ENCODE assay signal across 9 mouse cellular contexts in genomic region chr5:86850104-86850503, GRCm38 (mm10). TPM values are rescaled to one million over a fixed set of nuclear protein-coding genes. Genes with fewer than 3 reads are reported as not detected.
DNase-seq lines count a peak whose midpoint lies in the region; ATAC-seq and TF ChIP-seq lines count a peak whose summit lies in the region.
"Had no signal": no experiment of that assay in that cellular context is flagged by ENCODE, and none has a peak within 500 bp of the region (broad histone marks: within the 10 kb centered on the region; RNA-seq: fewer than 3 reads in every experiment).

No protein-coding gene starts in this region.

- no peak overlapping the region for H3K4me2 ChIP-seq in forebrain, embryonic 11.5 days (ENCODE audit: low read depth, low read length, severe bottlenecking)
- H3K4me2 ChIP-seq in forebrain, embryonic 16.5 days (ENCODE audit: low read length), result no peak overlapping the region
- no peak overlapping the region for H3K4me2 ChIP-seq in lung, postnatal 0 days (replicated peaks; ENCODE audit: low read depth, low read length)
- no peak overlapping the region for H3K4me2 ChIP-seq in embryonic facial prominence, embryonic 14.5 days (ENCODE audit: low read depth, low read length)
- no peak overlapping the region for H3K4me2 ChIP-seq in midbrain, embryonic 14.5 days (ENCODE audit: low read length)

- no peak for DNase-seq in forebrain, embryonic 11.5 days (ENCODE audit: low spot score)
- peak; percentile 15 for DNase-seq in lung, postnatal 0 days (ENCODE audit: low spot score)
- no peak for DNase-seq in lung, postnatal 4 days
- DNase-seq in embryonic facial prominence, embryonic 14.5 days (ENCODE audit: low spot score), result peak; percentile 49
- peak; percentile 79 for DNase-seq in midbrain, embryonic 14.5 days
- no peak for DNase-seq in gastrocnemius, postnatal 14 days
- no peak for DNase-seq in heart, postnatal 25 days (ENCODE audit: low spot score)

- no peaks in the 10 kb centered on the region for H3K36me3 ChIP-seq in forebrain, embryonic 11.5 days (ENCODE audit: control insufficient read depth, insufficient read depth, low read length)
- no peaks in the 10 kb centered on the region for H3K36me3 ChIP-seq in forebrain, embryonic 16.5 days (ENCODE audit: control insufficient read depth, insufficient read depth)
- H3K36me3 ChIP-seq in lung, postnatal 0 days (ENCODE audit: insufficient read depth, low read length), result no peaks in the 10 kb centered on the region
- no peaks in the 10 kb centered on the region for H3K36me3 ChIP-seq in embryonic facial prominence, embryonic 14.5 days (ENCODE audit: control insufficient read depth, insufficient read depth, low read length)
- H3K36me3 ChIP-seq in midbrain, embryonic 14.5 days (ENCODE audit: control insufficient read depth, insufficient read depth, low read length), result no peaks in the 10 kb centered on the region

- no peak overlapping the region for H3K9ac ChIP-seq in forebrain, embryonic 11.5 days (ENCODE audit: low read length)
- H3K9ac ChIP-seq in forebrain, embryonic 16.5 days (replicated peaks; ENCODE audit: low read depth, low read length), result no peak overlapping the region
- H3K9ac ChIP-seq in lung, postnatal 0 days (replicated peaks; ENCODE audit: low read depth), result no peak overlapping the region
- no peak overlapping the region for H3K9ac ChIP-seq in embryonic facial prominence, embryonic 14.5 days (ENCODE audit: low read depth, low read length)
- H3K9ac ChIP-seq in midbrain, embryonic 14.5 days (replicated peaks; ENCODE audit: low read length), result no peak overlapping the region

- peak; percentile 46; the same call in 1 of the 2 replicates for ATAC-seq in forebrain, embryonic 11.5 days (replicated peaks; ENCODE audit: low FRiP score)
- no peak for ATAC-seq in forebrain, embryonic 16.5 days
- ATAC-seq in lung, postnatal 0 days, result no peak
- ATAC-seq in embryonic facial prominence, embryonic 14.5 days (ENCODE audit: low read depth), result no peak; the same call in 1 of the 2 replicates
- peak; percentile 40; the same call in 1 of the 2 replicates for ATAC-seq in midbrain, embryonic 14.5 days (ENCODE audit: low FRiP score, low TSS enrichment)

- H3K27ac ChIP-seq in forebrain, embryonic 11.5 days (ENCODE audit: low read depth, low read length), result no peak overlapping the region
- no peak overlapping the region for H3K27ac ChIP-seq in forebrain, embryonic 16.5 days (ENCODE audit: low read length)
- no peak overlapping the region for H3K27ac ChIP-seq in lung, postnatal 0 days (ENCODE audit: low read length)
- H3K27ac ChIP-seq in embryonic facial prominence, embryonic 14.5 days (replicated peaks; ENCODE audit: low read depth, low read length), result no peak overlapping the region
- H3K27ac ChIP-seq in midbrain, embryonic 14.5 days (replicated peaks; ENCODE audit: low read depth, low read length), result no peak overlapping the region

- TF ChIP-seq EP300 in lung, postnatal 0 days (IDR thresholded peaks at IDR 0.05), result no peak

- H3K4me1 ChIP-seq in forebrain, embryonic 11.5 days (replicated peaks; ENCODE audit: control insufficient read depth, insufficient read depth, low read length), result no peaks in the 10 kb centered on the region
- no peaks in the 10 kb centered on the region for H3K4me1 ChIP-seq in forebrain, embryonic 16.5 days (replicated peaks; ENCODE audit: control insufficient read depth, insufficient read depth, low read length)
- no peaks in the 10 kb centered on the region for H3K4me1 ChIP-seq in lung, postnatal 0 days (ENCODE audit: insufficient read depth, low read depth, low read length)
- H3K4me1 ChIP-seq in embryonic facial prominence, embryonic 14.5 days (ENCODE audit: control insufficient read depth, insufficient read depth, low read length), result no peaks in the 10 kb centered on the region
- H3K4me1 ChIP-seq in midbrain, embryonic 14.5 days (ENCODE audit: control insufficient read depth, insufficient read depth, low read length), result no peaks in the 10 kb centered on the region
- H3K4me1 ChIP-seq: megakaryocyte, embryonic 14.5 days had no signal

- intact Hi-C loops in gastrocnemius, postnatal 14 days (cut with DNase I; ENCODE audit: low total_unique reads), result no loop called here
- intact Hi-C loops in heart, postnatal 25 days (cut with DNase I), result loop anchor here (10.0 kb wide), 1 partner anchor 295 kb away; the partner anchor contains the start of gene Ugt2b5

- no peak overlapping the region for H3K4me3 ChIP-seq in forebrain, embryonic 11.5 days (ENCODE audit: low read depth, low read length)
- H3K4me3 ChIP-seq in forebrain, embryonic 16.5 days (replicated peaks; ENCODE audit: low read length), result no peak overlapping the region
- no peak overlapping the region for H3K4me3 ChIP-seq in lung, postnatal 0 days (ENCODE audit: low read depth, low read length)
- no peak overlapping the region for H3K4me3 ChIP-seq in embryonic facial prominence, embryonic 14.5 days (ENCODE audit: low read depth, low read length)
- no peak overlapping the region for H3K4me3 ChIP-seq in midbrain, embryonic 14.5 days (replicated peaks; ENCODE audit: low read depth, low read length)
- H3K4me3 ChIP-seq: megakaryocyte, embryonic 14.5 days had no signal

- no peaks in the 10 kb centered on the region for H3K27me3 ChIP-seq in forebrain, embryonic 11.5 days (ENCODE audit: control insufficient read depth, insufficient read depth, low read length)
- H3K27me3 ChIP-seq in forebrain, embryonic 16.5 days (replicated peaks; ENCODE audit: control insufficient read depth, insufficient read depth, low read length), result no peaks in the 10 kb centered on the region
- no peaks in the 10 kb centered on the region for H3K27me3 ChIP-seq in lung, postnatal 0 days (replicated peaks; ENCODE audit: insufficient read depth, low read length)
- no peaks in the 10 kb centered on the region for H3K27me3 ChIP-seq in embryonic facial prominence, embryonic 14.5 days (replicated peaks; ENCODE audit: control insufficient read depth, insufficient read depth, low read length)
- no peaks in the 10 kb centered on the region for H3K27me3 ChIP-seq in midbrain, embryonic 14.5 days (ENCODE audit: control insufficient read depth, insufficient read depth, low read length)
- H3K27me3 ChIP-seq: megakaryocyte, embryonic 14.5 days had no signal

- H3K9me3 ChIP-seq in forebrain, embryonic 11.5 days (ENCODE audit: control insufficient read depth, low read length), result no peaks in the 10 kb centered on the region
- no peaks in the 10 kb centered on the region for H3K9me3 ChIP-seq in forebrain, embryonic 16.5 days (ENCODE audit: control insufficient read depth, low read length)
- H3K9me3 ChIP-seq in lung, postnatal 0 days (ENCODE audit: low read length), result no peaks in the 10 kb centered on the region
- no peaks in the 10 kb centered on the region for H3K9me3 ChIP-seq in embryonic facial prominence, embryonic 14.5 days (ENCODE audit: control insufficient read depth, low read length)
- no peaks in the 10 kb centered on the region for H3K9me3 ChIP-seq in midbrain, embryonic 14.5 days (ENCODE audit: control insufficient read depth, low read length)
- H3K9me3 ChIP-seq: megakaryocyte, embryonic 14.5 days had no signal

- TF ChIP-seq CTCF in lung, postnatal 0 days (IDR thresholded peaks at IDR 0.05), result peak; percentile 57

RNA-seq across cellular contexts. Expression of gene Ythdc1, which starts 46.1 kb away (rescaled TPM):
- 51.2 and 57.9 TPM in 2 replicates for polyA plus RNA-seq in forebrain, embryonic 11.5 days (2014; fragmentation: Nextera tagmentation; extraction: Ambion mirVana)
- 41.3 and 47.2 TPM in 2 replicates for polyA plus RNA-seq in forebrain, embryonic 16.5 days (2015; fragmentation: Nextera tagmentation; extraction: Ambion mirVana)
- 26.1 and 29.1 TPM in 2 replicates for polyA plus RNA-seq in lung, postnatal 0 days (2015; fragmentation: Nextera tagmentation; extraction: Ambion mirVana)
- polyA plus RNA-seq in embryonic facial prominence, embryonic 14.5 days (2014; fragmentation: Nextera tagmentation; extraction: Ambion mirVana), result 41.9 and 42.5 TPM in 2 replicates
- polyA plus RNA-seq in midbrain, embryonic 14.5 days (2014; fragmentation: Nextera tagmentation; extraction: Ambion mirVana), result 44.4 and 50.1 TPM in 2 replicates
- 10 to 100 TPM; 22.6 to 24.9 TPM for total RNA-seq in gastrocnemius, postnatal 14 days (2021)
- total RNA-seq in heart, postnatal 25 days (2021), result 10 to 100 TPM; 28.8 to 35.1 TPM

RNA-seq across cellular contexts. Expression of gene Ugt2b34, which starts 56.6 kb away (rescaled TPM):
- not detected in 2 replicates for polyA plus RNA-seq in forebrain, embryonic 11.5 days (2014; fragmentation: Nextera tagmentation; extraction: Ambion mirVana)
- not detected in 2 replicates for polyA plus RNA-seq in forebrain, embryonic 16.5 days (2015; fragmentation: Nextera tagmentation; extraction: Ambion mirVana)
- polyA plus RNA-seq in lung, postnatal 0 days (2015; fragmentation: Nextera tagmentation; extraction: Ambion mirVana), result 0.08 TPM in 1 of 2 replicates, not detected in the other
- polyA plus RNA-seq in embryonic facial prominence, embryonic 14.5 days (2014; fragmentation: Nextera tagmentation; extraction: Ambion mirVana), result 0.04 TPM in 1 of 2 replicates, not detected in the other
- not detected in 2 replicates for polyA plus RNA-seq in midbrain, embryonic 14.5 days (2014; fragmentation: Nextera tagmentation; extraction: Ambion mirVana)
- total RNA-seq in gastrocnemius, postnatal 14 days (2021), result not detected
- not detected for total RNA-seq in heart, postnatal 25 days (2021)

Comparison
In these comparisons a context has a peak if more than half of its experiments do, and no peak if none do; other contexts are left out.
1. ATAC-seq: peak in forebrain, embryonic 11.5 days (single experiment) and midbrain, embryonic 14.5 days (single experiment); none in forebrain, embryonic 16.5 days (single experiment), lung, postnatal 0 days (single experiment) and embryonic facial prominence, embryonic 14.5 days (single experiment).
2. DNase-seq: peak in lung, postnatal 0 days (single experiment), embryonic facial prominence, embryonic 14.5 days (single experiment) and midbrain, embryonic 14.5 days (single experiment); none in forebrain, embryonic 11.5 days (single experiment), lung, postnatal 4 days (0 of 2), gastrocnemius, postnatal 14 days (single experiment) and heart, postnatal 25 days (single experiment).